Mouse (Mus musculus) splenic B cell, adult 2 months (primary cell): Measurements from ENCODE around the gene Ciz1.
A peak's percentile ranks its signal among the peaks of the same experiment; 100 is the strongest.

ENCODE experiments used
- DNase-seq: peaks from one replicate; pipeline ENCODE4 v3.0.0-alpha.2; 2011; ENCODE audit warnings: low read depth, low spot score
- H3K27me3 ChIP-seq: 2 replicates; pipeline ENCODE4 v1.6.1; 2012; ENCODE audit warnings: mild to moderate bottlenecking, low read length, moderate library complexity, mixed read lengths; ENCODE audit not compliant: control insufficient read depth, poor library complexity, insufficient read depth, severe bottlenecking
- H3K36me3 ChIP-seq: 2 replicates; pipeline ENCODE4 v1.6.1; 2012; ENCODE audit warnings: mild to moderate bottlenecking, low read length, moderate library complexity, mixed read lengths; ENCODE audit not compliant: control insufficient read depth, poor library complexity, insufficient read depth, severe bottlenecking

Gene Ciz1

GRCm38 (mm10) chr2:32367315-32367714 lies 15.2 kb downstream of the Ciz1 start:
- no peak for DNase-seq
- Histone ChIP-seq H3K27me3 (no peaks in the 10 kb centered on the region), H3K36me3 (peaks cover 14% of the 10 kb centered on the region)

GRCm38 (mm10) chr2:32374191-32374590 lies 22.1 kb downstream of the Ciz1 start:
- DNase-seq, result no peak
- Histone ChIP-seq H3K27me3 (no peaks in the 10 kb centered on the region), H3K36me3 (peaks cover 19% of the 10 kb centered on the region)

- no peak for DNase-seq
- Histone ChIP-seq H3K36me3 (peaks cover 13% of the 10 kb centered on the region), H3K27me3 (no peaks in the 10 kb centered on the region)
Observed at GRCm38 (mm10) chr2:32375317-32375940, 23.3 kb downstream of the Ciz1 start.

GRCm38 (mm10) chr2:32376963-32377362 lies 24.8 kb downstream of the Ciz1 start:
- DNase-seq, result no peak

GRCm38 (mm10) chr2:32380001-32380500 lies 27.9 kb downstream of the Ciz1 start:
- H3K36me3 ChIP-seq, result peaks cover 2% of the 10 kb centered on the region
- H3K27me3 ChIP-seq, result no peaks in the 10 kb centered on the region
- DNase-seq, result no peak

More at GRCm38 (mm10) chr2:32376963-32377362, 24.8 kb downstream of the Ciz1 start:
- peaks cover 7% of the 10 kb centered on the region for H3K36me3 ChIP-seq
- no peaks in the 10 kb centered on the region for H3K27me3 ChIP-seq

- no peak for DNase-seq
- Histone ChIP-seq H3K27me3 (no peaks in the 10 kb centered on the region), H3K36me3 (peaks cover 2% of the 10 kb centered on the region)
Observed at GRCm38 (mm10) chr2:32381141-32381774, 29.1 kb downstream of the Ciz1 start.

- peak; percentile 97 for DNase-seq
- Histone ChIP-seq H3K36me3 (no peaks in the 10 kb centered on the region; the same call in none of the 2 replicates), H3K27me3 (no peaks in the 10 kb centered on the region)
Observed at GRCm38 (mm10) chr2:32381775-32382223, 29.7 kb downstream of the Ciz1 start, which contains the start of gene 1110008P14Rik. Gene 1110008P14Rik (minus strand): TSS chr2:32381938.

GRCm38 (mm10) chr2:32382689-32383088 lies 30.6 kb downstream of the Ciz1 start:
- Histone ChIP-seq H3K36me3 (no peaks in the 10 kb centered on the region; the same call in 1 of the 2 replicates), H3K27me3 (no peaks in the 10 kb centered on the region)
- no peak for DNase-seq

GRCm38 (mm10) chr2:32387706-32388490 lies 35.8 kb downstream of the Ciz1 start, which contains the start of gene Lcn2:
Gene Lcn2 (minus strand): TSS chr2:32388252.
- no peak for DNase-seq
- no peaks in the 10 kb centered on the region for H3K36me3 ChIP-seq
- H3K27me3 ChIP-seq, result no peaks in the 10 kb centered on the region

GRCm38 (mm10) chr2:32389157-32389556 lies 37.0 kb downstream of the Ciz1 start:
- no peak for DNase-seq
- Histone ChIP-seq H3K36me3 (no peaks in the 10 kb centered on the region), H3K27me3 (no peaks in the 10 kb centered on the region)

GRCm38 (mm10) chr2:32390871-32391270 lies 38.7 kb downstream of the Ciz1 start:
- no peak for DNase-seq
- Histone ChIP-seq H3K36me3 (no peaks in the 10 kb centered on the region), H3K27me3 (no peaks in the 10 kb centered on the region)

- Histone ChIP-seq H3K27me3 (no peaks in the 10 kb centered on the region), H3K36me3 (no peaks in the 10 kb centered on the region)
- no peak for DNase-seq
Observed at GRCm38 (mm10) chr2:32392063-32392462, 39.9 kb downstream of the Ciz1 start.

- DNase-seq, result peak; percentile 43
- no peaks in the 10 kb centered on the region for H3K36me3 ChIP-seq
- no peaks in the 10 kb centered on the region for H3K27me3 ChIP-seq
Observed at GRCm38 (mm10) chr2:32394973-32395372, 42.8 kb downstream of the Ciz1 start.

GRCm38 (mm10) chr2:32395484-32395945 lies 43.4 kb downstream of the Ciz1 start, which contains the start of gene Ptges2:
Gene Ptges2 (plus strand): TSS chr2:32395896.
- Histone ChIP-seq H3K36me3 (no peaks in the 10 kb centered on the region), H3K27me3 (no peaks in the 10 kb centered on the region)
- peak; percentile 89 for DNase-seq
